Mouse (Mus musculus) cortical plate, adult 2 months (tissue): ENCODE measurements at regions not wholly inside any gene's neighbourhood (a gene's known extent, or its start where the extent isn't known, plus 50 kb on each side); places are given as distances from the start of the nearest gene placed in this dataset.

Experiments used
- CTCF ChIP-seq: fragments of 200-500 bp; IDR thresholded peaks from 2 replicates; pipeline ENCODE4 v1.5.1; 2011; ENCODE audit warnings: mild to moderate bottlenecking, control low read depth, low read length; ENCODE audit not compliant: insufficient read depth; ENCODE audit errors: extremely low read depth
- POLR2A ChIP-seq: fragments of 200-500 bp; IDR thresholded peaks from 2 replicates; pipeline ENCODE4 v1.6.1; 2011; ENCODE audit warnings: mild to moderate bottlenecking, low read length, control low read depth; ENCODE audit not compliant: insufficient read depth; ENCODE audit errors: extremely low read depth

GRCm38 (mm10) chr9:6645321-6645720 is 375.7 kb upstream of the Ddi1 start:
- no peak for TF ChIP-seq CTCF
- TF ChIP-seq POLR2A = no peak
